Mouse (Mus musculus) mouse trophoblast stem cell (cell line): ENCODE results near the gene Cyb5r2.

Source experiments
- in situ Hi-C, 2 experiments: fragments of 300-500 bp; cut with MseI, MboI; formaldehyde crosslinking; loops; 2 replicates in 1 of 2; 3 replicates in 1 of 2; pipeline ENCODE4 v1.15.1; 2025

Gene Cyb5r2

DNA sequence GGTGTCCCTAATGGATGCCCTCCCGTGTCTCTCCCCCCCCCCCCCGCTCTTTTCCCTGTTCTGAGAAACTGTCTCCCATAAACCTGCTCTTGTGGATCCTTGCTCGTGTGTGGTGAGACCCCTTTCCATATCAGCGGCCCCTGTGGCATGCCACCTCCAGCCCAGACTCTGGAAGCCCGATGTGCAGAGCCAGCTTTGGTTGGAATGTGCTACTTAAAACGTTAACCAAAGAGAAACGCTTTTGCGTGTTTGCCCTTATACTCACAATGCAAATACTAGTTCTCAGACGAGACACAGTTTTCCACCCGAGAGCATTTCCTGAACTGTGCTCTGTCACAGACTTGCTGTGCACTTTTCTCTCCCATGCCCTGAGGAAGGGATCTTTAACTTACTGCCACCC is 27.2 kb downstream of the Cyb5r2 start:
- in situ Hi-C loops: no loop called here

DNA sequence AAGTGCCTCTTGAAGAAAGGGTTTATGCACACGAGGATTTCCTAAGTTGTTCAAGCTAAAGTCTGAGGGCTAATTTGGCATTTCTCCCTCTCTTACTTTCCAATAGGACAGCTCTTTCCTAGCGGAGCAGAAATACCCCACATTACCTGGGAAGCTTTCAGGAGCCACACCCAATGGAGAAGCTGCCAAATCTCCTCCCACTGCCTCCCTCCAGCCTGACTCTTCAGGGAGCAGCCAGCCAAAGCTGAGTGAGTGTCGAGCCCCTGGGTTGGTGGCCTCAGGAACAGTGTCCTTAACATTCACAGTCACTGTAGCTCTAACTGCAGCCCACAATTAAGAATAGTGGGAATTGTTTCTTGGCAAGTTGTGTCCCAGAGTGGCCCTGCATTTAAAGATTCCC is 30.3 kb downstream of the Cyb5r2 start:
- in situ Hi-C loops: no loop called here

DNA sequence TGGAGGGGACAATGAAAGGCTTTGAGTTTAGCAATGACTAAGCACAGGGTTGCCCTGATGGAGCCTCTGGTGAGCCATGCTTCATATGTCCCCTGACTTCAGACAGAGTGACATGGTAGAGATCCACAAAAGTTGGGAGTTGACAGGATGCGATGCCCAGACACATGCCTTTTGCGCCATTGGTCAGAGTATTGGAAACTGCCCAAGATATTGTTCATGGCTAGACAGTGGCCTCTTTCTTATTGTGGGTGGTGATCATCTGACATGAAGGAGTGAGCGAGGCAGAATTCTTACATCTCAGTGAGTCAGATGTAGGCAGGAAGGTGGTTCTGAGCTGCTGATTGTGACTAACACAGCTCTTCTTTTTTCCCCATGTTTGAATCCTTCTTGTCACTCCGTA is 35.3 kb downstream of the Cyb5r2 start:
- in situ Hi-C loops: no loop called here

DNA sequence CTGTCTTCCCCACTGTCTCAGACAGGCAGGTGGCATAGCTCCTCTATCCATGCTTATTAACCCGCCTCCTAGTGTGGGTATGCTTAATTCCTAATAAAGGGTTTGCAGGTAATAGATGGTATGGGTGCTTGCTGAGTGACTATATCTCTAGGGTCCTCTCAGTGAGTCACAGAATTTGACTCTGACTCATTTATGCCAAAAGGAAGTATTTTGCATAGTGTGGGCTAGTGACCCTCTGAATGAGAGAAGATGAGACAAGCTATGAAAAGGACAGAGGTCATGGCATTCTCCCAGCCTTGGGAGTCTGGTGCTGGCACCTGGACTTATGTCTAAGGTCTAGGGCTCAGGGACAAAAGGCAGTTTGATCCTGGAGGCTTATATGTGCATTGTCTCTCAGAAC is 37.1 kb downstream of the Cyb5r2 start:
- in situ Hi-C loops: no loop called here

DNA sequence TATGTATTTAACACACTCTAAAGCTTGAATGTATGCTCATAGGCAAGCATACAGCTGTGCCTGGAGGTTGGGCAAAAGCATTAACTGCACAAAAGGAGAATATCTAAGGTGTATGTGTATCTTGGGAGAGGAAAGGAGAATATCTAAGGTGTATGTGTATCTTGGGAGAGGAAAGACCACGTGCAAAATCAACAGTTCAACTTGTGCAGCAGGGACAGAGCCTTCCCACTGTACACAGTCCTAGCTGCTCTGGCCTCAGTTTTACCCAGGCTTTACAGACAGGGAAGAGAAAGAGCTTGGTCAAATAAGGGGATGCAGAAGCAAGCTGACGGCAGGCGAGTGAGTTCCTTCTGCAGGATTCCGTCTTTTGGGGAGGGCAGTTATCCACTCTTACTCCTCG is 43.8 kb downstream of the Cyb5r2 start:
- in situ Hi-C loops: no loop called here

DNA sequence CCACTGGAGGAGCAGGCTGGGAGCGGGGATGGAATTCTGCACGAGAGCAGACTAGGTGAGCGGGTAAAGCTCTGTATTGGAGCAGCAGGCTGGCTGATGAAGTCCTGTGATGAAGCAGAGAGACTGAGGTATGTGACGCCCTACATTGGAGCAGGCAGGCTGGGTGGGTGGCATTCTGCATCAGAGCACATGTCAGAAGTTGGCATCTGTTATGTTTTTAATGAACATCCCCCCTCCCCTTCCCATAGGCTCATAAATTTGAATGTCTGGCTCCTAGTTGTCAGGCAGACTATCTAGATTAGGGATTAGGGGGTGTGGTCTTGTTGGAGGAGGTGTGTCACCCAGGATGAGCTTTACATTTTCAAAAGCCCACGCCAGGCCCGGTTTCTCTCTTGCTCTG is 45.1 kb downstream of the Cyb5r2 start:
- in situ Hi-C loops: no loop called here

DNA sequence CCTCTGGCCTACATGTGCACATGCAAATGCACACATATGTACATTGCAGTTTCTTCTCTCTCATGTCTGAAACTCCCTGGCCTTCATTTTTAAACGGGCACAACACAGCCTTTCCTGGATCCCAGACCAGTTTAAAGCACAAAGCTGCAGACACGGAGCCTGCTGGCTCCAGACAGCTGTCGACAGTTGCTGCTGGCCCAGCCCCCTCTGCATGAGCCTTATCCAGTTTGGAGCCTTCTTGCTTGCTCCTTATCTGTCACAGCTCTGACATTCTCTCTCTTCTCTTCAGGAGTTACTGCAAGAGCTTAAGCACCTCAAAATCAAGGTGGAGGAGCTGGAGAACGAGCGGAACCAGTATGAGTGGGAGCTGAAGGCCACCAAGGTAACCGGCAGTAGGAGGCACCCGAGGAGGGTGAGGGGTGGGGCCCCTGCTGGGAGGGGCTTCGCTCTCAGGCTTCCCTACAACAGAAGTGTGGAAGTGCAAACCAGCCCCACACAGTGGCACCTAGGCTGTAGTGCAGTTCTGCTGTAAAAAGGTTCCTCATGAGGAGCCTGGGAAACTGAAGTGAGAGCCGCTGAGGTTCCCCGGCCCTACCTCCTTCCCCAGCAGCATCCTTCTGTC is 49.2 kb downstream of the Cyb5r2 start:
- in situ Hi-C loops: loop anchor here (5.0 kb wide), 1 partner anchor 46 kb away; no protein-coding TSS in a partner anchor

DNA sequence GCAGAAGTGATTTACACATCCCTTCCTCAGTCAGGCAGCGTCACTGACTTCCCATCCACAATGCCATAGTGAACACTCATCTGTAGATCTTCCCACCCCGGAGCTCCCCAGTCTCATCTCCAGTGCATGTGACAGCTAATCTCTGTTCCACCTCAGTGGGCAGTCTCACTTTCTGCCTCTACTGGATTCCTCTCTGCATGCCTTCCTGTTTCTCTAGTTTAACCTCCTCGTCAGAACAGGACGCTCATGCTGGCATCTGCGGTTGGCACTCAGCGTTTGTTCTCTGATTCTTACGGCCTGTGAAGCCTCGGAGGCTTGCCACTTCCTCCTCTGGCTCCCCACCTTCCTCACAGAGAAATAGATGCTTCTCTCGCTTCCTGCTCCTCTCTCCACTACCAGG is 50.2 kb downstream of the Cyb5r2 start:
- in situ Hi-C loops: loop anchor here (5.0 kb wide), 1 partner anchor 45 kb away; no protein-coding TSS in a partner anchor

DNA sequence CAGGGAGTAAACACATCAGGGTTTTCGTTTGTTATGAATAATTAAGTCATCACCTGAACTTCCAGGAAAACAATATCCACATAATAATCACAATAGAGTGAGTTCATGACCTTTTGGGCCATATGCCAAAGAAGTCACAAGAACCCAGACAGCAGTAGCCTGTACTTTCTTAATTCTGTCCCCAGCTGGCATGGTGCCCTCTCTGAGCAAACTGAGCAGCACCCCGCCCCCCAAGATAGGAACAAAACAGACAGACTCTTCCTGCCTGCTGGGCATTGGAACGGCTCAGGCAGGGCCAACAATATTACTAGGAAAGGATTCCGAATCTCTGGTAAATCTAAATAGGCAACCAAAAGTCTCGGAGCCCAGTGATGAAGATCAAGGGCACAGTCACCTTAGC is 51.9 kb downstream of the Cyb5r2 start:
- in situ Hi-C loops: loop anchor here (5.0 kb wide), 1 partner anchor 44 kb away; no protein-coding TSS in a partner anchor

DNA sequence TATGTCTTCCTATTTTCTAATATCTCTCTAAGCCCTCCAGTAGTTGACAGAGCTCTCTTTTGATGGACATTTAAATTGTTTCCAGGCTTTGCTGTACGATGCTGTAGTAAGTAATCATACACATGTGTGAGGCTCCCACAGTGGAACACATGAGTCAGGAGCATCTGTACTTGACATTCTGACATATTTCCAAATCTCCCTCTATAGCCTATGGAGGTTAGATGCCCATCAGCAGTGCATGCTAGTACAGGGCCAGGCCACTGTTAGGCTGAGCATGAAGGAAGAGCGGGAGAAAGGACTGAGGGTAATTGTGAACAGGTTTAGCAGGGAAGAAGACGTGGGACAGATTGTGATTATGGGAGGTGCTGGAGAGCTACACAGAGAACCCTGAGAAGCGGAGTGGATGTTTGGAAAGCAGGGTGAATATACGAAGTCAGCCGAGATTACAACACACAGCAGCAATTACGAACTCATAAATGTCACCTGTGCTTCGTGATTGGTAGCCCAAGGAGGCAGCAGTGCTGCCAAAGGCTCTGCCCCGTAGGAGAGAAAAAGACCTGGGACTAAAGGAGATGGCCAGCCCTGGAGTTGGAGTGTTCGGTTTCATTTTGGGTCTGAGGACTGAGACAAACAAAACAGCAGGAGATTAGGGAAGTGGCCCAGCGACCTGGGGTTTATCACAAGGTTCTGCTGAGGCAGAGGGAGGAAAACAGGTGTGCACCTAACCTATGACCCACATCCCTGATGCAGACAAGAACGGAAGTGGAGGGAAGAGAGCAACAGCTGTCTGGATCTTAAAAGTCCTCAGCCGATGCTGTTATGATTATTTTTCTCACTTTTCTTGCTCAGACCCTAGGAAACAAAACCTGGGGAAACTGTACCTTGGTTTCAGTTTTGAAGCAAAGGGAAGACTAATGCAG is 55.1 kb downstream of the Cyb5r2 start:
- in situ Hi-C loops: no loop called here

DNA sequence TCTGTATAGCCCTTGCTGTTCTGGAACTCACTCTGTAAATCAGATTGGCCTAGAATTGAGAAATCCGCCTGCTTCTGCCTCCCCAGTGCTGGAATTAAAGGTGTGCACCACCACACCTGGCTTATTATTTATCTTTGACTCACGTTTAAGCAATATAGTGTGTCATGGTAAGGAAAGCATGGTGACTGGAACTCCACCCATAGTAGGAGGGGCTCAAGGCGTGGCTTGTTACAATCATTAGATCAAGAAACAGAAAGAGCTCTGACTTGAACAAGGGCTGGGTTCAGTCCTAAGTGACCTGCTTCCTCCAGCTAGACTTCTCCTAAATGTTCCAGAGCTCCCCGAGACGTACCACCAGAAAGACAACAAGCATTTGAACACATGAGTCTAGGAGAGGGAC is 57.2 kb downstream of the Cyb5r2 start:
- in situ Hi-C loops: no loop called here

DNA sequence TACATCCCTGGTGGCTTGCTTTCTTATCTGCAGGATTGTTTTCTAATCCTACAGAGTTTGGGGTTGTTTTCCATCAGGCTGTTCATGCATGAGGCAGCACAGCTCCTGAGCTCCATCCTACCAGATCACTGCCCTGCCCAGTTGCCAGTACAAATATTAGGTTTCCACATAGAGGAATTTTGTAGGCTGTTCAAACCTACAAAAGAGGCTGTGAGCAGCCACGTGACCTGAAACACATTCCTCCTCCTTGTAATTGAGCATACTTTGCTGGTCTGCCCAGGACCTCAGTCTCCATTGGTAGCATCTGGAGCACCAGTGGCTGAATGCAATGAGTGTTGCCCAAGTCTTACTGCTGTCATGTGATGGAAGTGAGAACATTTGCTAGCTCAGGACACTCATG is 57.9 kb downstream of the Cyb5r2 start:
- in situ Hi-C loops: no loop called here
